Mouse (Mus musculus) kidney, postnatal 0 days (tissue): Measurements from ENCODE around the gene Faap20. TPM values are rescaled to one million over a fixed set of nuclear protein-coding genes. Genes with fewer than 3 reads are reported as not detected.

Source experiments
- ATAC-seq: fragments of 200-750 bp; cut with Nextera tagmentation; replicated peaks from 2 replicates; pipeline ENCODE4 v1.8.0; 2017; ENCODE audit warnings: low read depth, moderate number of reproducible peaks, moderate TSS enrichment, moderate library complexity; ENCODE audit not compliant: low FRiP score
- DNase-seq: peaks from one replicate; pipeline ENCODE4 v3.0.0-alpha.2; 2016; ENCODE audit warnings: low spot score
- H3K27ac ChIP-seq: fragments of 300-500 bp; sonication (generic); 2 replicates; pipeline ENCODE4 v1.5.1; 2014; ENCODE audit warnings: mild to moderate bottlenecking
- H3K27me3 ChIP-seq: fragments of 300-500 bp; sonication (generic); 2 replicates; pipeline ENCODE4 v1.6.1; 2014; ENCODE audit warnings: low read length, mixed read lengths; ENCODE audit not compliant: insufficient read depth
- H3K36me3 ChIP-seq: fragments of 300-500 bp; sonication (generic); 2 replicates; pipeline ENCODE4 v1.6.1; 2014; ENCODE audit warnings: low read length, mixed read lengths; ENCODE audit not compliant: insufficient read depth
- H3K4me1 ChIP-seq: fragments of 300-500 bp; sonication (generic); replicated peaks from 2 replicates; pipeline ENCODE4 v1.6.1; 2014; ENCODE audit warnings: antibody characterized with exemption, low read length, mixed read lengths; ENCODE audit not compliant: insufficient read depth
- H3K4me2 ChIP-seq: fragments of 300-500 bp; sonication (generic); 2 replicates; pipeline ENCODE4 v1.6.1; 2014; ENCODE audit warnings: mild to moderate bottlenecking, low read length, moderate library complexity, mixed read lengths
- H3K4me3 ChIP-seq: fragments of 300-500 bp; sonication (generic); replicated peaks from 2 replicates; pipeline ENCODE4 v1.5.1; 2014; ENCODE audit warnings: low read depth, low read length
- H3K9ac ChIP-seq: fragments of 300-500 bp; sonication (generic); 2 replicates; pipeline ENCODE4 v1.6.1; 2014; ENCODE audit warnings: low read depth, low read length
- H3K9me3 ChIP-seq: fragments of 300-500 bp; sonication (generic); replicated peaks from 2 replicates; pipeline ENCODE4 v1.6.1; 2016; ENCODE audit warnings: low read length, inconsistent platforms, mixed read lengths
- CTCF ChIP-seq: IDR thresholded peaks from 2 replicates; pipeline ENCODE4 v1.5.1; 2016; ENCODE audit warnings: antibody characterized with exemption, low read depth, mild to moderate bottlenecking, moderate library complexity
- WGBS: fragments of 180-500 bp; shearing (Covaris S2); extraction: QIAGEN DNeasy Blood & Tissue Kit; methylation state at CpG from one replicate; pipeline ENCODE4 v1.1.7; 2014; 5-methylcytosine and 5-hydroxymethylcytosine counted together
- polyA plus RNA-seq: library from polyadenylated mRNA; unstranded; fragments of >200 nt; fragmentation: Nextera tagmentation; extraction: Ambion mirVana; gene quantifications from 2 replicates; pipeline ENCODE4 v1.2.1, GENCODE M21; 2015

The Faap20 gene
- polyA plus RNA-seq, 1 experiment from 2014 or later = 77.2 TPM

- 65% methylated on average over 4 of the region's 4 CpGs for WGBS
- no peaks in the 10 kb centered on the region for H3K36me3 ChIP-seq
- H3K9me3 ChIP-seq = no peaks in the 10 kb centered on the region
- H3K27ac ChIP-seq = no peak overlapping the region
- DNase-seq (no peak), ATAC-seq (no peak)
- H3K27me3 ChIP-seq = no peaks in the 10 kb centered on the region
- no peaks in the 10 kb centered on the region for H3K4me1 ChIP-seq
- H3K4me2 ChIP-seq = no peak overlapping the region
- no peak overlapping the region for H3K4me3 ChIP-seq
- no peak overlapping the region for H3K9ac ChIP-seq
- peak; percentile 32; the same call in 1 of the 2 replicates for TF ChIP-seq CTCF
Measured at GRCm38 (mm10) chr4:155295996-155296395, 46.4 kb downstream of the Faap20 start.

- Histone ChIP-seq H3K4me3 (no peak overlapping the region), H3K9ac (no peak overlapping the region), H3K9me3 (no peaks in the 10 kb centered on the region), H3K4me2 (no peak overlapping the region), H3K36me3 (no peaks in the 10 kb centered on the region), H3K4me1 (no peaks in the 10 kb centered on the region), H3K27ac (no peak overlapping the region), H3K27me3 (no peaks in the 10 kb centered on the region)
- ATAC-seq = no peak
- WGBS = 56% methylated on average over 2 of the region's 2 CpGs
- DNase-seq = peak; percentile 51
- TF ChIP-seq CTCF = peak; percentile 60
Measured at GRCm38 (mm10) chr4:155297057-155297456, 47.5 kb downstream of the Faap20 start.

GRCm38 (mm10) chr4:155298826-155299225 is 49.2 kb downstream of the Faap20 start:
- Histone ChIP-seq H3K4me1 (no peaks in the 10 kb centered on the region), H3K27ac (no peak overlapping the region), H3K4me2 (no peak overlapping the region), H3K9ac (no peak overlapping the region), H3K4me3 (no peak overlapping the region), H3K36me3 (no peaks in the 10 kb centered on the region), H3K9me3 (no peaks in the 10 kb centered on the region), H3K27me3 (no peaks in the 10 kb centered on the region)
- ATAC-seq = no peak
- no peak for DNase-seq
- 79% methylated on average over 4 of the region's 4 CpGs for WGBS
- no peak for TF ChIP-seq CTCF

- Histone ChIP-seq H3K4me1 (no peaks in the 10 kb centered on the region), H3K9me3 (no peaks in the 10 kb centered on the region), H3K9ac (no peak overlapping the region), H3K36me3 (no peaks in the 10 kb centered on the region), H3K4me2 (no peak overlapping the region), H3K27me3 (no peaks in the 10 kb centered on the region), H3K27ac (no peak overlapping the region), H3K4me3 (no peak overlapping the region)
- TF ChIP-seq CTCF = no peak
- DNase-seq = no peak
- WGBS = 78% methylated on average over 21 of the region's 21 CpGs
- ATAC-seq = no peak
Measured at GRCm38 (mm10) chr4:155300421-155301097, 51.0 kb downstream of the Faap20 start.

- Histone ChIP-seq H3K27ac (no peak overlapping the region), H3K27me3 (no peaks in the 10 kb centered on the region), H3K4me2 (no peak overlapping the region), H3K4me1 (no peaks in the 10 kb centered on the region), H3K9ac (no peak overlapping the region), H3K4me3 (no peak overlapping the region), H3K36me3 (no peaks in the 10 kb centered on the region), H3K9me3 (no peaks in the 10 kb centered on the region)
- ATAC-seq (no peak), DNase-seq (no peak)
- TF ChIP-seq CTCF = no peak
- WGBS = 91% methylated on average over 7 of the region's 7 CpGs
Measured at GRCm38 (mm10) chr4:155301098-155301447, 51.5 kb downstream of the Faap20 start.

- no peak overlapping the region for H3K4me3 ChIP-seq
- no peaks in the 10 kb centered on the region for H3K4me1 ChIP-seq
- H3K9me3 ChIP-seq = no peaks in the 10 kb centered on the region
- no peak overlapping the region for H3K27ac ChIP-seq
- ATAC-seq = no peak
- no peaks in the 10 kb centered on the region for H3K27me3 ChIP-seq
- no peak overlapping the region for H3K4me2 ChIP-seq
- no peak for TF ChIP-seq CTCF
- no peaks in the 10 kb centered on the region for H3K36me3 ChIP-seq
- WGBS = 27% methylated on average over 4 of the region's 4 CpGs
- no peak overlapping the region for H3K9ac ChIP-seq
- DNase-seq = no peak
Measured at GRCm38 (mm10) chr4:155301965-155302364, 52.4 kb downstream of the Faap20 start.
